Mouse (Mus musculus) layer of hippocampus, adult 9-10 months (tissue): ENCODE results near the gene Tmem91.

Experiments used
- DNase-seq: peaks from one replicate; pipeline ENCODE4 v3.0.0; 2022; ENCODE audit warnings: low spot score

The Tmem91 gene

GRCm38 (mm10) chr7:25699851-25700250 lies 24.9 kb upstream of the Tmem91 start:
- no peak for DNase-seq

- DNase-seq: no peak
These were observed 19.1 kb upstream of the Tmem91 start for GRCm38 (mm10) chr7:25694104-25694503.

GRCm38 (mm10) chr7:25690051-25690450 lies 15.1 kb upstream of the Tmem91 start:
- DNase-seq: no peak

- no peak for DNase-seq
These were observed 14.6 kb upstream of the Tmem91 start for GRCm38 (mm10) chr7:25689603-25690021.

- DNase-seq: no peak
These were observed 14.0 kb upstream of the Tmem91 start for GRCm38 (mm10) chr7:25688810-25689586.

- no peak for DNase-seq
These were observed 12.9 kb upstream of the Tmem91 start for GRCm38 (mm10) chr7:25687811-25688401.

GRCm38 (mm10) chr7:25686680-25687531 lies 11.9 kb upstream of the Tmem91 start, which contains the start of gene Tgfb1:
Gene Tgfb1, plus strand, starts transcription at chr7:25687002.
- DNase-seq: no peak

- DNase-seq: no peak
These were observed 11.0 kb upstream of the Tmem91 start for GRCm38 (mm10) chr7:25685926-25686470.

GRCm38 (mm10) chr7:25684659-25685058 lies 9.7 kb upstream of the Tmem91 start:
- no peak for DNase-seq

- no peak for DNase-seq
These were observed 8.7 kb upstream of the Tmem91 start for GRCm38 (mm10) chr7:25683474-25684180.

- no peak for DNase-seq
These were observed 6.6 kb upstream of the Tmem91 start for GRCm38 (mm10) chr7:25681341-25682231.

- peak; percentile 91 for DNase-seq
These were observed 5.7 kb upstream of the Tmem91 start, which contains the start of gene B9d2 for GRCm38 (mm10) chr7:25680514-25681258. Gene B9d2, plus strand, starts transcription at chr7:25680780.

GRCm38 (mm10) chr7:25679971-25680370 lies 5.0 kb upstream of the Tmem91 start:
- DNase-seq: no peak

- no peak for DNase-seq
These were observed 2.0 kb upstream of the Tmem91 start for GRCm38 (mm10) chr7:25677013-25677412.

- peak; percentile 82 for DNase-seq
These were observed 1.3 kb upstream of the Tmem91 start for GRCm38 (mm10) chr7:25676085-25676781.

GRCm38 (mm10) chr7:25675405-25675804 lies 439 bp upstream of the Tmem91 start:
- DNase-seq: no peak

GRCm38 (mm10) chr7:25674297-25674696 lies 669 bp downstream of the Tmem91 start:
- no peak for DNase-seq

- no peak for DNase-seq
These were observed 2.5 kb downstream of the Tmem91 start for GRCm38 (mm10) chr7:25672442-25672841.

GRCm38 (mm10) chr7:25671686-25672085 lies 3.3 kb downstream of the Tmem91 start:
- DNase-seq: no peak
